Mouse (Mus musculus): ENCODE data around the gene Taok3.

DNA sequence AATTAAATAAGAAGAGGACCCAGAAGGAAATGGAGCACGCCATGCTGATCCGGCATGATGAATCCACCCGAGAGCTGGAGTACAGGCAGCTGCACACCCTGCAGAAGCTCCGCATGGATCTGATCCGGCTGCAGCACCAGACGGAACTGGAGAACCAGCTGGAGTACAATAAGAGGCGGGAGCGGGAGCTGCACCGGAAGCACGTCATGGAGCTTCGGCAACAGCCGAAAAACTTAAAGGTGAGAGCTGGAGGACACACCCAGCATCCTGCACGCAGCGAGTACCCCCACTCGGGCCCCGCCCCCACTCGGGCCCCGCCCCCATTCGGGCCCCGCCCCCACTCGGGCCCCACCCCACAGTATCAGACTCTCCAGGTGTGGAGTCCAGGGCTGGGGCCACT is 143.6 kb downstream of the Taok3 start:
- TF ChIP-seq POLR2A (IDR thresholded peaks at IDR 0.05; ENCODE audit: low read depth, low read length) = no peak
- no peak for TF ChIP-seq NELFE (IDR thresholded peaks at IDR 0.05; ENCODE audit: low read depth, low read length)
- TF ChIP-seq TBP (conservative IDR thresholded peaks at IDR 0.05; ENCODE audit: low read depth, low read length) = no peak
- no peak for TF ChIP-seq EP300 (IDR thresholded peaks at IDR 0.05; ENCODE audit: low read length)
- no peak for TF ChIP-seq CHD1 (IDR thresholded peaks at IDR 0.05; ENCODE audit: low read depth, low read length)
- no peak for TF ChIP-seq SMC3 (IDR thresholded peaks at IDR 0.05; ENCODE audit: low read depth, low read length)
- no peak for TF ChIP-seq PAX5 (IDR thresholded peaks at IDR 0.05; ENCODE audit: low read length)
- no peak for TF ChIP-seq CTCF (conservative IDR thresholded peaks at IDR 0.05 in 1 of 2, IDR thresholded peaks at IDR 0.05 in 1 of 2; ENCODE audit: low read depth in 2 of 2, low read length in 2 of 2)
- no peak for TF ChIP-seq MAFK (IDR thresholded peaks at IDR 0.05; ENCODE audit: insufficient replicate concordance, low read length)
- TF ChIP-seq BHLHE40 (IDR thresholded peaks at IDR 0.05; ENCODE audit: low read depth, low read length) = no peak
- TF ChIP-seq GABPA (IDR thresholded peaks at IDR 0.05; ENCODE audit: insufficient replicate concordance, low read depth, low read length) = no peak
